Mouse (Mus musculus): ENCODE data around the gene Tvp23a.

The Tvp23a gene

GRCm38 (mm10) chr16:10447264-10447594 lies at the start of gene Tvp23a:
Gene Tvp23a (minus strand): TSS chr16:10447362.
- DNase-seq: peak; percentile 94

GRCm38 (mm10) chr16:10495824-10496298 lies 48.7 kb upstream of the Tvp23a start:
- DNase-seq: no peak

DNA sequence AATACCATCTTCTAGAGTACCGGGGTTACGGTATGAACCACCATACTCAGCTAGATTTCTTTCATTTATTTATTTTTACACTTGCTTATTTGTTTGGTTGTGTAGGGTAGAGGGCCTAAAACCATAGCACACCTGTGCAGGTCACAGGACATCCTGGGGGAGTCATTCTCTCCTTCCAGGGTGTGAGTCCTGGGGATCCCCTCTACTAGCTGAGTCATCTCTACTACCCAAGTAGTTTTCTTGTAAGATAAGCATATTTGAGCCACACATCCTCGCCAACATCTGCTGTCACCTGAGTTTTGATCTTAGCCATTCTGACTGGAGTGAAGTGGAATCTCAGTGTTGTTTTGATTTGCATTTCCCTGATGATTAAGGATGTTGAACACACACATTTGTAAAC lies 45.4 kb upstream of the Tvp23a start:
- no peak for DNase-seq

DNA sequence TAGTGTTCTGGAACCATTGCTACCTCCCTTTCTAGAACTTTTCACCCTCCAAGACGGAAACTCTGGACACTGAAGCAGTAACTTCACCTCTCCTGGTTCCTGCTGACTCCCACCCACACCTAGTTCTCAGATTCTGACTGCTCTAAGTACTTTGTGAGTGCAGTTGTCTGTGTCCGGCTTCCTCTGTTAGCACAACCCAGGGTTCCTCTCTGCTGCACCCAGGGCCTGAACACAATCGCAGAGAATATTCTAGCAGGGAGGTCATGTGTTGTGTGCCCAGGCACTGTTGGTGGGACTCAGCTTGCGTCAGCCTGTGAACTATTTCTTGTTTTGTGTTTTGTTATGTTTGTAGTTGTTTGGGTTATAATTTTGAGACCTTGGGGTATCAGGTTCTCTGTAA lies 44.6 kb upstream of the Tvp23a start:
- no peak for DNase-seq

GRCm38 (mm10) chr16:10490503-10491150 lies 43.5 kb upstream of the Tvp23a start:
- DNase-seq: no peak

- no peak for DNase-seq
Measured at GRCm38 (mm10) chr16:10489904-10490457, 42.8 kb upstream of the Tvp23a start.

GRCm38 (mm10) chr16:10489483-10489882 lies 42.3 kb upstream of the Tvp23a start:
- DNase-seq: peak; percentile 24

- DNase-seq: no peak
Measured at GRCm38 (mm10) chr16:10488769-10489481, 41.8 kb upstream of the Tvp23a start.

- DNase-seq: no peak
Measured at GRCm38 (mm10) chr16:10487895-10488493, 40.8 kb upstream of the Tvp23a start.

- no peak for DNase-seq
Measured at GRCm38 (mm10) chr16:10486993-10487392, 39.8 kb upstream of the Tvp23a start.

DNA sequence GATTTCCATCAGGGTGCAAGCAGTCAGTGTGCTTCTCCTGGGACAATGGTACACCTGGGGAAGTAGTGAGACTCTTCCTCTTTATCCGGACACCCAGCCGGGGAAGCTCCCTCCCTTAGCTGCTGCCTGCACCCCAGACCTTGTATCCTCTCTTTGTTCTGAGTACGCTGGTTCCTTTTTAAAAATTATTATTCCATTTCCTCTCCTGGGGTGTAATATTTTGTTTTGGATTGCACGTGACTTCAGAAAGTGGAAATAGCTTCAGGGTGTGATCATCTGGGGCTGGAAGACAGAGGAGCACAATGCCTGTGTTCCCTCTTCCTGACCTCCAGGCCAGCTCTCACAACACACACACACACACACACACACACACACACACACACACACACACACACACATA lies 35.2 kb upstream of the Tvp23a start:
- no peak for DNase-seq

GRCm38 (mm10) chr16:10479857-10480256 lies 32.7 kb upstream of the Tvp23a start, which contains the start of gene Ciita:
Gene Ciita (plus strand): TSS chr16:10480059.
- no peak for DNase-seq

GRCm38 (mm10) chr16:10475919-10476318 lies 28.8 kb upstream of the Tvp23a start:
- no peak for DNase-seq

DNA sequence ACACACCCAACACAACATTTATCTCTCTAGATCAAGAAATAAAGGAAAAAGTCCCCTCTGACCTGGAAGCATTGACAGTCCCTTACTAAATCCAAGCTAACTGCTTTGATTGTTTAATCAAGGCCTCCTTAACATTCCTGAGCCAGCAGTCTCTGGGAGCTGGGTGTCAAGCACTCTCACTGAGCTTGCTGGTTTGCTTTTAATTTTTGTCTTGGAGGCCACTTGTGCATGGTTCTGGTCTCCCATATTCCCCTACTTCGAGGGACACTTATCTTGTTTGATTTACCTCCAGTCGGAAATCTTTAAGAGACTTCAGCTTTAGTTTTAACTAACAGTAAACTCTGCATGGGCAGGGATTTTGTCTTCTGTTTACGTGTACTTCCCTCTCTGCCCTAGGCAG lies 27.8 kb upstream of the Tvp23a start:
- no peak for DNase-seq

DNA sequence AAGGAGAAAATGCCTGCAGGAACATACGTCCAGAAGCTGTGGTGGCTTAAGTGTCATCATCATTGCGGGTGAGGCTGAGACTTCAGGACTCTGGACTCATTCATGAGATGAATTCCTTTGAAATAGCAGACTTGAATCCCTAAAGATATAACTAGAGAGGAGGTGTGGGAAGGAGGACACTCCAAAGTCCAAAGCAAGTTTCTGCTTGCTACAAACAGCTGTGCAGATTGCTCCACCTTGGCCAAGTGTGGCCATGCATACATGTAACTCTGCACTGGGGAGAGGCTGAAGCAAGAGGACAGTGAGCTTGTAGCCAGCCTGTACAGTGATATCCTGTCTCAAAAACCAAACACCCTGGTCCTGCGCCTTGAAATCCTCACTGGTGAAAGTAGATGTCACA lies 24.8 kb upstream of the Tvp23a start:
- no peak for DNase-seq

- no peak for DNase-seq
Measured at GRCm38 (mm10) chr16:10468201-10468600, 21.0 kb upstream of the Tvp23a start.

- no peak for DNase-seq
Measured at GRCm38 (mm10) chr16:10467391-10468107, 20.4 kb upstream of the Tvp23a start.

- DNase-seq: no peak
Measured at GRCm38 (mm10) chr16:10465011-10465681, 18.0 kb upstream of the Tvp23a start.

GRCm38 (mm10) chr16:10461178-10461577 lies 14.0 kb upstream of the Tvp23a start:
- no peak for DNase-seq

DNA sequence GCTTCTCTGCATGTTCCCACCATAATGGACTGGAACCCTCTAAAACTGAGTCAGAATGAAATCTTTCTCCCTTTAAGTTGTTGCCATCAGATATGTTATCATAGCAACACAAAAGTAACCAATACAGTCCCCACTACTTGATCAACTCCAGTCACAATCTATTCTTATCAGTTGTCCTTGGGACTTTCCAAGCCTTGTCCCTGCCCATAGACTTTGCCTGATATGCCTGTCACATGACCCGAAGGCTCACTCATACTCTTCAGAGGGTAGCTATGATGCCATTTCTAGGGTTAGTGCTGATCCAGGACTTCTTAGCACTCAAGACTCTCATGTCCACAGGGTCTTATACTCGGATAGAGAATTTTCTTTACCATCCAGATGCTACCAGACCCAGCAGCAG lies 13.0 kb upstream of the Tvp23a start:
- DNase-seq: no peak

- DNase-seq: peak; percentile 39
Measured at GRCm38 (mm10) chr16:10454583-10454974, 7.4 kb upstream of the Tvp23a start.

DNA sequence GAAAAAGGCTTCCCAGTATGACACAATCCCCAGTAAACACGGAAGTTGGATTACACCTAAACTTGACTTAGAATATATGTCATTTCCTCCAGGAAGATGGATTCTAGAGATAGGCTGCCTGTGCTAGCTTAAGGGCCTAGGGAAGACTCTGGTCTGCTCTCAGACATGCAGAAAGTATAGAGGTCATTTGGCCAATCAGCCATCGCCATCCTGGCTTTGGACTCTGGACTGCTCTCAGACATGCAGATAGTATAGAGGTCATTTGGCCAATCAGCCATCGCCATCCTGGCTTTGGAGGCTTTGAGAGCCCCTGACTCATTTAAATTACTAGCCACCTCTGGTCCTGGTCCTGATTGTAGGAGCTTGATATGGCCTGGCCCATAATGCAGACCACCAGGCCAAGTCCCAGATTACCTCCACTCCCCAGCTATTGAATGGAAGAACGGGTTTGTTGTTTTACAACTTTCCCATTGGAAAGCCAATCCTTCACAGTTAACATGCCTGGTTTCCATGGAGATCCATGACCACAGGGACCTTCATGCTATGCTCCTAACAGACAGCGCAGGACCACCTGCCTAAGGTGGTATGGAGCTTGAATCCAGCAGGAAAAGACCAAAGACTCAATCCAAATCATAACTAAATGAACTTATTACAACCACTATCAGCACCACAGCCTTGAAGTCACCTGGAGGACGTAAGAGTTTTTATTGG lies 6.9 kb upstream of the Tvp23a start:
- no peak for DNase-seq

All from embryo, embryonic 11 days (tissue).